Mouse (Mus musculus) stomach, embryonic 14.5 days (tissue): ENCODE measurements around the gene Tspyl3. TPM values are rescaled to one million over a fixed set of nuclear protein-coding genes. Genes with fewer than 3 reads are reported as not detected.

Source experiments
- ATAC-seq: fragments of 200-750 bp; cut with Nextera tagmentation; 2 replicates; pipeline ENCODE4 v1.8.0; 2017; ENCODE audit warnings: low read depth, moderate TSS enrichment; ENCODE audit not compliant: insufficient number of reproducible peaks, insufficient read depth, low FRiP score
- H3K27ac ChIP-seq: fragments of 300-500 bp; sonication (generic); 2 replicates; pipeline ENCODE4 v1.5.1; 2014; ENCODE audit warnings: mild to moderate bottlenecking, low read length, moderate library complexity, mixed read lengths
- H3K27me3 ChIP-seq: fragments of 300-500 bp; sonication (generic); 2 replicates; pipeline ENCODE4 v1.6.1; 2014; ENCODE audit warnings: low read length, control low read depth, mixed read lengths; ENCODE audit not compliant: control insufficient read depth, insufficient read depth
- H3K36me3 ChIP-seq: fragments of 300-500 bp; sonication (generic); 2 replicates; pipeline ENCODE4 v1.6.1; 2014; ENCODE audit warnings: mild to moderate bottlenecking, control low read depth, low read length, moderate library complexity, mixed read lengths; ENCODE audit not compliant: control insufficient read depth, insufficient read depth
- H3K4me1 ChIP-seq: fragments of 300-500 bp; sonication (generic); 2 replicates; pipeline ENCODE4 v1.6.1; 2014; ENCODE audit warnings: low read length, control low read depth, mixed read lengths; ENCODE audit not compliant: control insufficient read depth, insufficient read depth
- H3K4me2 ChIP-seq: fragments of 300-500 bp; sonication (generic); replicated peaks from 2 replicates; pipeline ENCODE4 v1.6.1; 2014; ENCODE audit warnings: low read depth, low read length, control low read depth
- H3K4me3 ChIP-seq: fragments of 300-500 bp; sonication (generic); 2 replicates; pipeline ENCODE4 v1.5.1; 2014; ENCODE audit warnings: low read depth, low read length, control low read depth
- H3K9ac ChIP-seq: fragments of 300-500 bp; sonication (generic); replicated peaks from 2 replicates; pipeline ENCODE4 v1.6.1; 2014; ENCODE audit warnings: low read depth, mild to moderate bottlenecking, control low read depth, low read length, moderate library complexity, mixed read lengths
- H3K9me3 ChIP-seq: fragments of 300-500 bp; sonication (generic); 2 replicates; pipeline ENCODE4 v1.6.1; 2016; ENCODE audit warnings: low read depth, low read length, control low read depth; ENCODE audit not compliant: control insufficient read depth
- whole genome bisulfite sequencing: fragments of 180-500 bp; shearing (Covaris S2); extraction: QIAGEN DNeasy Blood & Tissue Kit; methylation state at CpG from one replicate; pipeline ENCODE4 v1.1.7; 2014; 5-methylcytosine and 5-hydroxymethylcytosine counted together
- polyA plus RNA-seq: library from polyadenylated mRNA; unstranded; fragments of >200 nt; fragmentation: Nextera tagmentation; extraction: Ambion mirVana; gene quantifications from 2 replicates; pipeline ENCODE4 v1.2.1, GENCODE M21; 2014

Tspyl3 gene
- polyA plus RNA-seq, 1 experiment from 2014 or later, result 10.4 TPM

GRCm38 (mm10) chr2:153222130-153222529 lies 3.1 kb downstream of the Tspyl3 start:
- no peak for ATAC-seq
- Histone ChIP-seq H3K36me3 (no peaks in the 10 kb centered on the region), H3K4me3 (no peak overlapping the region), H3K9me3 (no peaks in the 10 kb centered on the region), H3K27ac (no peak overlapping the region), H3K27me3 (no peaks in the 10 kb centered on the region), H3K4me1 (peaks cover 3% of the 10 kb centered on the region; the same call in 1 of the 2 replicates), H3K4me2 (no peak overlapping the region), H3K9ac (no peak overlapping the region)

GRCm38 (mm10) chr2:153221620-153222019 lies 3.6 kb downstream of the Tspyl3 start:
- Histone ChIP-seq H3K36me3 (no peaks in the 10 kb centered on the region), H3K27me3 (no peaks in the 10 kb centered on the region), H3K4me2 (no peak overlapping the region), H3K9me3 (no peaks in the 10 kb centered on the region), H3K27ac (no peak overlapping the region), H3K9ac (no peak overlapping the region), H3K4me1 (peaks cover 3% of the 10 kb centered on the region; the same call in 1 of the 2 replicates), H3K4me3 (no peak overlapping the region)
- ATAC-seq, result no peak; the same call in 1 of the 2 replicates
- WGBS, result 78% methylated on average over 4 of the region's 4 CpGs

GRCm38 (mm10) chr2:153218516-153218915 lies 6.7 kb downstream of the Tspyl3 start:
- no peak overlapping the region for H3K4me3 ChIP-seq
- no peaks in the 10 kb centered on the region for H3K4me1 ChIP-seq
- WGBS, result 77% methylated on average over 3 of the region's 3 CpGs
- H3K9ac ChIP-seq, result no peak overlapping the region
- no peaks in the 10 kb centered on the region for H3K9me3 ChIP-seq
- no peaks in the 10 kb centered on the region for H3K27me3 ChIP-seq
- H3K36me3 ChIP-seq, result no peaks in the 10 kb centered on the region
- no peak overlapping the region for H3K27ac ChIP-seq
- ATAC-seq, result no peak
- no peak overlapping the region for H3K4me2 ChIP-seq

- H3K27me3 ChIP-seq, result no peaks in the 10 kb centered on the region
- H3K9ac ChIP-seq, result no peak overlapping the region
- no peak overlapping the region for H3K27ac ChIP-seq
- WGBS, result 83% methylated on average over 10 of the region's 10 CpGs
- H3K9me3 ChIP-seq, result no peaks in the 10 kb centered on the region
- H3K4me1 ChIP-seq, result no peaks in the 10 kb centered on the region
- ATAC-seq, result no peak
- H3K36me3 ChIP-seq, result no peaks in the 10 kb centered on the region
- H3K4me2 ChIP-seq, result no peak overlapping the region
- H3K4me3 ChIP-seq, result no peak overlapping the region
Measured at GRCm38 (mm10) chr2:153217826-153218340, 7.4 kb downstream of the Tspyl3 start.

DNA sequence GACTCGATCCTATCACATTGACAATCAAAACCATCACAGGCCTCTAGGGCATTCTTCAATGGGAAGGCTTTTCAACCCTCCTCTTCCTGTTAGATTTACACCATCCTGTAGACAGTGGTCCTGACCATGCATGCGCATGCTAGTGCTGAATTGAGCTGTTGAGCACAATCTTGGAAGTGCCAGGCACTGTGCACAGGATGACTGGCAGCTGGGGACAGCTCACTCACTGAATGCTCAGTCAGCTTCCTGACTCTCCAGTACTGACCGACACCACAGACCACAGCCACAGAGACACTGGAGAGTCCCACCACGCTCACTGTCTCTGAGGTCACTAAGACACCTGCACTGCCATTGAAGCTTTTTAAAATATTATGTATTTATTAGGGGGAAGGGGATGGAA lies 9.8 kb downstream of the Tspyl3 start:
- H3K9me3 ChIP-seq, result no peaks in the 10 kb centered on the region
- no peaks in the 10 kb centered on the region for H3K27me3 ChIP-seq
- H3K4me3 ChIP-seq, result no peak overlapping the region
- 83% methylated on average over 4 of the region's 4 CpGs for WGBS
- ATAC-seq, result no peak
- H3K27ac ChIP-seq, result no peak overlapping the region
- H3K9ac ChIP-seq, result no peak overlapping the region
- H3K4me2 ChIP-seq, result no peak overlapping the region
- no peaks in the 10 kb centered on the region for H3K4me1 ChIP-seq
- H3K36me3 ChIP-seq, result no peaks in the 10 kb centered on the region

DNA sequence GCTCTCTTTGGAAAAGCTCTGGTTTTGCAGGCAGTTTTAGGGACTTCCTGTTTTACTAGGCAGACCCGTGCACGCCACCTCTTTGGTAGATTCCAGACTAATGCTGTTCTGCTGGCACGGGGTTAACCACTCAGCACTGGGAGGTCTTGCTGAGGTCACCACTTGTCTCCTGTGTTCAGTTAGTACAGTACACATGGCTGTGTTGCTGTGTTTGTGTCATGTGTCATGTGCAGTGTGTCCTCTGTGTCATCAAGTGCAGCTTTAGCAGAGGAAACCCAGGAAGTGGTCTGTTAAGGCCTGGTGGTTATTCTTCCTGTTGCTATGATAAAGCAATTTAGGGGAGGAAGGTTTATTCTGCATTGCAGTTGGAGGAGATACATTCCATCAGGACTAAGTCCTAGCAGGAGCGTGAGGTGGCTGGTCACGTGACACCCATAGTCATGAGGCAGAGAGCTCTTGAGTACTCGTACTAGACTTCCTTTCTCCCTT lies 10.4 kb downstream of the Tspyl3 start:
- WGBS, result 59% methylated on average over 6 of the region's 6 CpGs
- H3K4me2 ChIP-seq, result no peak overlapping the region
- no peaks in the 10 kb centered on the region for H3K9me3 ChIP-seq
- no peak overlapping the region for H3K4me3 ChIP-seq
- no peaks in the 10 kb centered on the region for H3K4me1 ChIP-seq
- H3K27ac ChIP-seq, result no peak overlapping the region
- H3K36me3 ChIP-seq, result peaks cover 2% of the 10 kb centered on the region
- no peaks in the 10 kb centered on the region for H3K27me3 ChIP-seq
- no peak overlapping the region for H3K9ac ChIP-seq
- ATAC-seq, result no peak

DNA sequence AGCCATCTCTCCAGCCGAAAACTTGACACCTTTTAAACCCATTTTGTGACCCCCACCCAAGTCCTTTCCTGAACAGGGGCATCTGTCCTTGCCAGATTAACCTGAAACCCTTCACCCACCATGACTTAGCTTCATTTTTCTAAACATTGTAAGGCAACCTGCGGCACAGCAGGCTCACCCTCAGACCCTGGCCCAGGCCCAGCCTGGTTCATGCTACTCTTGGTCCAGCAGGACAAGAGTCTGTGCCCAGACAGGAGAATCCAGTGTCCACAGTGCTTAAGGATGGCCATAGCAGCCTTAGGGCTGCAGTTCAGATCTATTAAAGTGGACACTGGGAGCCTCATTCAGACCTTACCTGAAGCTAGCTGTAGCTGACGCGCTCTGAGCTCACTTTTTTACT lies 11.9 kb downstream of the Tspyl3 start:
- 81% methylated on average over 4 of the region's 4 CpGs for WGBS
- Histone ChIP-seq H3K9ac (no peak overlapping the region), H3K27me3 (no peaks in the 10 kb centered on the region), H3K36me3 (peaks cover 16% of the 10 kb centered on the region), H3K27ac (no peak overlapping the region), H3K4me3 (no peak overlapping the region), H3K9me3 (no peaks in the 10 kb centered on the region), H3K4me1 (no peaks in the 10 kb centered on the region), H3K4me2 (no peak overlapping the region)
- no peak for ATAC-seq

- ATAC-seq, result no peak
- H3K36me3 ChIP-seq, result peaks cover 29% of the 10 kb centered on the region
- H3K9ac ChIP-seq, result no peak overlapping the region
- H3K4me2 ChIP-seq, result no peak overlapping the region
- H3K4me3 ChIP-seq, result no peak overlapping the region
- no peaks in the 10 kb centered on the region for H3K27me3 ChIP-seq
- H3K9me3 ChIP-seq, result no peaks in the 10 kb centered on the region
- 91% methylated on average over 5 of the region's 5 CpGs for WGBS
- H3K27ac ChIP-seq, result no peak overlapping the region
- no peaks in the 10 kb centered on the region for H3K4me1 ChIP-seq
Measured at GRCm38 (mm10) chr2:153211451-153211850, 13.8 kb downstream of the Tspyl3 start.

DNA sequence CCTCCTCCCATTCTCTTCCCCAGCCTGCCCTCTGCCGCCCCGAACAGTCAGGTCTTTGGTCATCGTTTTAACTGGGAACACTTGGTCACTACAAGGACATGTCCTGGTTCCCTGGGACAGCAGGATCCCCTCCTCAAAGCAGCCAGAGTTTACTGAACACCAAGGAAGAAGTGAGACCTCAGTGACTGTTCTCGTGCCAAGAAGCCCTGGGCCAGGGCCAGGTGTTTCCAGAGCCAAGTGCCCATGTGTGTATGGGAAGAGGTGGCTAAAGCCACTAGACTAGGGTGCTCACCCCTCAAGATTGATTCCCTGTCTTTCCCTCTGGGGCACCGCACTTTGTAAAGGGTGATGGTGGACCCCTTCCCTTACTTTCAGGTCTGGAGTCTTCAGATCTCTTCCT lies 16.0 kb downstream of the Tspyl3 start:
- H3K27ac ChIP-seq, result no peak overlapping the region
- H3K9ac ChIP-seq, result no peak overlapping the region
- no peak overlapping the region for H3K4me2 ChIP-seq
- 92% methylated on average over 5 of the region's 5 CpGs for WGBS
- no peaks in the 10 kb centered on the region for H3K27me3 ChIP-seq
- no peak overlapping the region for H3K4me3 ChIP-seq
- H3K4me1 ChIP-seq, result no peaks in the 10 kb centered on the region
- no peak for ATAC-seq
- no peaks in the 10 kb centered on the region for H3K9me3 ChIP-seq
- H3K36me3 ChIP-seq, result peaks cover 41% of the 10 kb centered on the region
